Mouse (Mus musculus) embryonic fibroblast, embryonic 13.5 days (primary cell): Measurements from ENCODE around the gene Ipo13.

ENCODE experiments used
- CTCF ChIP-seq: IDR thresholded peaks from 2 replicates; pipeline ENCODE4 v1.5.1; 2011; ENCODE audit warnings: mild to moderate bottlenecking, control low read depth, low read length, moderate library complexity, borderline replicate concordance; ENCODE audit not compliant: insufficient read depth
- POLR2A ChIP-seq: IDR thresholded peaks from 2 replicates; pipeline ENCODE4 v1.6.1; 2011; ENCODE audit warnings: low read depth, mild to moderate bottlenecking, control low read depth, low read length, moderate library complexity

DNA sequence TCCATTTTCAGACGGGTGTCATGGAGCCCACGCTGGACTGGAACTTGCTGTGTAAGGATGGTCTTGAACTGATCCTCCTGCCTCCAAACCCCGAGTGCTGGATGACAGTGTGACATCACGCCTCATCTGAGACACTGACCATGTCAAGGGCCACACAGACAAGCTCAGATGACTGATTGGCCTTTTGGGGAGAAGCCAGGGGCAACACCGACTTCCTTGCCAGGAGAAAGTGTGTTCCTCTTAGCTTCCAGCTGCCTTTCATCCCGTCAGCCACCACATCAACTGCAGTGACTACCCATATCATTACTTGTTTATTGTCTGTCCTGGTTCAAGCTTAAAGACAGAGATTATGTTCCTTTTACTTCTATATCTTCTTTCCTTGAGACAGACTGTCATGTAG lies 10.1 kb upstream of the Ipo13 start:
- TF ChIP-seq CTCF (no peak), POLR2A (no peak)
